Mouse (Mus musculus) urinary bladder, postnatal 14 days (tissue): ENCODE results near the gene Gm14226.
"Not testable (repeated sequence)": the region's sequence is repeated elsewhere in the genome, so short reads cannot be mapped to it uniquely, and the experiment has no call there.

Experiments used
- DNase-seq: peaks from one replicate; pipeline ENCODE4 v3.0.0; 2021; ENCODE audit warnings: low spot score

Gm14226 gene

DNA sequence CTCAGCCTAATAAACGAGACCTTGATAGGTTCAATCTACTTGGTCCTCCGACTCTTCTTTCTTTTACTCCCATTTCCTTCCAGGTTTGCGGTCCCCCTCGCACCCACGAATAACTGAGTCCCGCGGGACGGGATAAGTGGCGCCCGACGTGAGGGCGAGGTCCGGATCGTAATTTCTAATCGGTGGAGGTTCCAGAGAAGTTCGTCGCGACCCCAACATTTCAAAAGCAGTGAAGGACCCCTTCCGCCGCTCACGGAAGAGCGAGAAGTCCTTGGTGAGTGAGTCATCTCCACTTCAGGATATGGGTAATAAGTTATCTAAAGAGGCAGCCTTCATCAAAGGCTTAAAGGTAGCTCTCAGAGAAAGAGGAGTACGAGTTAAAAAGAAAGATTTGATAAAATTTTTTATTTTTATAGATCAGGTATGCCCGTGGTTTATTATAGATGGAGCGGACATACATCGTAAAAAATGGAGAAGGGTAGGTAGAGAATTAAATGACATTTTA, at the start of gene Gm14226:
Gene Gm14226, plus strand, starts transcription at position 16 of the 505 bp plus-strand sequence.
- not testable (repeated sequence) for DNase-seq

DNA sequence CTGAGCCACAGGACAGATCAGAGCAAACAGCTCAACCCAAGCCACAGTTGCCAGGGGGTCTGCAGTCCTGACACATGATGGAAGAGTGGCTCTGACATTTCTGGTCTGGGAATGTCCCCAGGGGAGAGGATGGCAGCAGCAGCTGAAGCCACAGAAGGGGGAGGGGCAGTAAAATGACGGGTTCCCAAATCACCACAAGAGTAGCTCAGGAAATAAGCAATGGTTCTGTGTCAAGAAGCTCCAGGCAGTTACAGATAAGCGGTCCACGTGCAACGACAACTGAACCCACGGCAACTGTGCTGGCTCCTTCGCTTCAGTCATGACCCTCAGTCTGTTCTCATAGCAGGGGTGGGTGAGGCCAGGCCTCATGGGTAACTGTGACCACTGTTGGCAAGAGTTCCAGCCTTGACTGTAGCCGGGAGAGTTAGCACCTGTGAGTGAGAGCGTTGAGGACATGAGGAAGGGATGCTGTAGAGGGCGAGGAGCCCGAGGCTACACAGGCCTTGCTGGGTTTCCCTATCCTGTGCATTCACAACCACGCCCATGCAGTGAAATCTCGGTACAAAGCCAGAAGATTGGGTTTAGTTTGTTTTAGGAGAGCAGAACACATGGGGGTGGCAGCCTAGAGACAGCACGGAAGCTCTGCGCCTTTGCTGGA, 48.2 kb upstream of the Gm14226 start:
- DNase-seq = not testable (repeated sequence)

DNA sequence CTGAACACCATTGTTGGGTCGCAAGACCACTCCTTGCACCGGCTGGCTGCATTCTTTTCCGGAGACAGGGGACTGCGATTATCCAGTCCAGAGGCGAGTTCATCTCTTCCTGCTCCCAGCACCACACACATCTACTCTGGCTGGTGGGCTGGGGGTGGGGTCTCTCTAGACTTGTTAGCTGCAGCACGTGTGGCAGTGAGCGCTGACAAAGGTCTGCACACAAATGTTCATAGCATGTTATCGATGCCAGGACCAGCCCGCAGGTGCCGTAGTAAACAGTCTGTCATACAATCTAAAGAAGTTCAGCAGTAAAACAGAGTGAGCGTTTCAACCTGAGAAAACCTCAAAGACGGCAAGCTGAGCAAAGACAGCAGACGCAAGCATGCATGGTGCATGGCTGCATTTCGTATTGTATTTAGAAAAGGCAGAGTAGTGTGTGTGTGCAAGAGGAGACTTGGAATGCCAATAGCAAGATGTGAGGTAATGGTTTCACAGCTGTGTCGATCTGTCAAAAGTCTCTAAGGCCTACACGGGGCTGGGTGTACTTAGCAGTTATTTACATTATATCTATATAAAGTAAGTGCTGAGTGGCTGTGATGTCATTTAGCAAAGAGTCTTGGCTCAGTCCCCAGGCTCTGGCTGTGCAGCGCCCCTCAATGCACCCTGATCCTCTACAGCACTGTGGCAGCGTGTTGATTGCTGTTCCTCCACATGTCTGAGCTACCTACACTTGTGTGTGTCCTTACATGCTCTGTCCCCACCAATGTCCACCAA, 46.0 kb upstream of the Gm14226 start:
- no peak for DNase-seq

DNA sequence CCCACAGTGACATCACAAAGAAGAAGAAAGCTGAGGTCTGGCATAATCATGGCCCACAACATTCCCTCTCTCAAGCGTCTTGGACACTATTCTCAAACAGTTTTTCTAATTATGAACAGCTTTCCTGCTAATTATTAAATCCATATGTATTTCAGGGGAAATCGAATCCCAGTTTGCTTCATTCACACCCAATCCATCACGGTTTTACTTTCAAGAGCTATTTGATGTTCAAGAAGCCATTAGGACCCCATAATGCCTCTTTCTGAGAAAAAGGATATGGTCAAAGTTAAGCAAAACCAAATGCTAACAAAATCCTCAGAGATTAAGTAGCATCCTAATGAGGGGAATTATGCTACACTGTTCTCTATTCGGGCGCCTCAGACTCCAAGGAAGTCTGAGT, 45.1 kb upstream of the Gm14226 start:
- DNase-seq = no peak

DNA sequence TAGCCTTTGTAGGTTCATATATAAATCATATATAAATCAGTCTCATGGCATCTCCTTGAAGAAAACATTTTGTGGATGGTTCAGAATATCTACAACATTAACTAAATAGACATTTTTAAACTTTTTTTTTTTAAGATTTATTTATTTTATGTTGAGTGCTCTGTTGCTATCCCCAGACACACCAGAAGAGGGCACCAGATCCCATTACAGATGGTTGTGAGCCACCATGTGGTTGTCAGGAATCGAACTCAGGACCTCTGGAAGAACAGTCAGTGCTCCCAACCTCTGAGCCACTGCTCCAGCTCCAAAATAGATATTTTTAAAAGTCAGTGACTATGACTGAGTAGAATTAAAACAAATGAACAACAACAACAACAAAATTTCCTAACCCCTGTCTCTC, 31.5 kb upstream of the Gm14226 start:
- no peak for DNase-seq

DNA sequence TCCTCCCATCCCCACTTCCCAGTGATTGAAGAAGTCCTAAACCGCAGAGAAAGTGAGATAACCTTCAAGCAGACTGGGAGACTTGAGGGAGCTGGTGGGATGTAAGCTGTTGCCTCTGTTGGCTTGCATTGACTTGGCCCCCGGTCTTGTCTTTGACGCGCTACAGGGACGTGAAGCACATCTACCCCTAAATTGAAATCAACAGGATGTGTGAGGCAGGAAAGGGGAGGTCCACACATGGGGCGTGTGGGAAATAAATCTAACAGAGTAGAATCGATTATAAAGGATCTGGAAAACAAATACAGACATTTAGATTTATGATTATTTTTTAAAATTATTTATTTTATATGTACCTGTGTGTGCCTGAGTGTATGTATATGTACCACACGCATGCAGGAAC, 26.7 kb upstream of the Gm14226 start:
- DNase-seq = no peak

DNA sequence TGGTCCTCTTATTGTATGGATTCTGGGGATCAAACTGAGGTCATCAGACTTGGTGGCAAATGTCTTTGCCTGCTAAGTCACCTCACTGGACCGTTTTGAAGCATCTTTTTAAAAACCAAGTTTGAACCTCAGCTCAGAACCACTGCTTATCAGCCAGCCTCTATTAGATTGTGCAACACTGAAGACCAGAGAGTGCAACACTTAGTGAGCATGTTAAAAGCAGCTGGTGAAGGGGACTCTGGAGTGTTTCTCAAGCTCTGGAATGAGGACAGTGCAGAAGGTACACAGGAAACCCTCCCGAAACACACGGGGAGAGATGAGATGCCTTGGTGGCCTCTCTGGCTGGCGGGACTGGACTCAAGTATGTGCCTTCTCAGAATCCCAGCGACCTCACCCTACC, 26.0 kb upstream of the Gm14226 start:
- no peak for DNase-seq

DNA sequence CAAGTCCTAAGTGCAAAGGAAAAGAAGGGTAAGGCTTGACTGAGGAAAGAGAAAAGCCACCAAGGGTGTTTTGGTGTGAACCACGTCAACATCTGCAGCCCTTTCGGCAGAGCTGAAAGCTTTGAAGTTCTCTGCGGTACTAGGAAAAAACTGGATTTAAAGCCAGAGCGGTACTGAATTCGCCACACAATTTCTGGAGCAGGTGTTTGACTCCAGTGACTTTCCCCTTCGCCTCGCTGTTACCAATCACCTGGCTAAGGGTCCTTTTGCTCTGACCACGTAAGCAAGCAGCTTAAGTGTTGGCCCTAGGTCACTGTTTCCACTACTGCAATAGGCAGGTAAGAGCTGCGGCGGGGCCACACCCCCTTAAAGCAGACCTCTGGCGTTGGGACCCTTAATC, 12.6 kb upstream of the Gm14226 start:
- DNase-seq = no peak

DNA sequence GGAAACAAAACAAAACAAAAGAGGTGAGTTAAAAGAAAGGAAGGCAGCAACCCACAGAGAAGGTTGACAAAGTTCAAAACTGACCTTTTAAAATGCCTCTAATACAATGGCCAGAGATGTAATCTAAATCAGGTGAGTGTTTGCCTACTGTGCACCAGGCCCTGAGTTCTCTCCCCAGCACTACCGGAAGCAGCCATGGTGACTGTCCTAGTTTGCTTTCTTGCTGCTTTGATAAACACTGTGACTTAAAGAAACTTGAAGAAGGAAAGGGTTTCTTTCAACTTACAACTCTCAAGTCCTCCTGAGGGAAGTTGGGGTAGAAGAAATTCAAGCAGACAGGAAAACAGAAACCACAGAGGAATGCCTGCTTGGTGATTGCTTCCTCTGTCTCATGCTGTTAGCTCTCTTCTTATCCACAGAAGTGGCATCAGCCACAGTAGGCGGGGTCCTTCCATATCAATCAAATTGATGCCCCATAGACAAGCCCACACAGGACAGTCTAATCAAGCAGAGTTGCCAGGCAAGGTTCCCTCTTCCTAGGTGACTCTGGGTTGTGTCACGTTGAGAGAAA, 6.9 kb upstream of the Gm14226 start:
- DNase-seq = no peak

DNA sequence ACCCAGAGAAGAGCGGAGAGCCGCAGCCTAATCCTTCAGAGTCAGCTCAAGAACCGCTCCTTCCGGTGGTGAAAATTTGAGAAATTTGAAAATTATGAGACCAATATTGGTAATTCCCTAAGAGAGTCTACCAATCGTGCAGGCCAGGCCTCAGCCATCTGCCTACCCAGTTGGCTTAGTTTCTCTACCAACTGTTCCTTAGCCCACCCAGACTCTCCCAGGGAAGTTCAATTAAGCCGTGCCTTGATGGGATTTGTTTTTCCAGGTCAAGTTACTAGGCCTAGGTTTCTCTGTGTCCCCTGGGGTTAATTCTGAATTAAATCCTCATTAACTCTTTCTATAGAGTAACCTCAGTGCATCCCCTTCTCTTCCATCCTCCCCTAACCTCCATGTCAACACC, 5.1 kb upstream of the Gm14226 start:
- DNase-seq = no peak

DNA sequence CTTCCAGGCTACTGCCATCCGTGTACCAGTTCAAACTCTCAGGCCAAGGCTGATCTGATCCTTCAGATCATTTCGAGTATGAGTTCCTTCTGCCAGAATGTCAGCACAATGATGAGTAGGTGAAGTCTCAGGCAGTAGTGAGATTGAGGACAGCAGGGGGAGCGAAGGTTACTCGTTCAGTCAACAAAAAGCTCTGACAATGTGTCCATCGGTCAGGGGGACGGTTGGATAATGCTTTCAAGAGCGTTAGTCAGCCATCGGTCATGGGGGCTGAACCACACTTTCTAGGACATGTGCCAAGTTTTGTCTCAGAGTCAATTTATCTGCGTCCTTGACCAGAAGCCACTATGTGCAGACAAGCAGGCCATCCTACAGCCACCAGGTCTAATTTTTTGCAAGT, 1.3 kb upstream of the Gm14226 start:
- DNase-seq = not testable (repeated sequence)

DNA sequence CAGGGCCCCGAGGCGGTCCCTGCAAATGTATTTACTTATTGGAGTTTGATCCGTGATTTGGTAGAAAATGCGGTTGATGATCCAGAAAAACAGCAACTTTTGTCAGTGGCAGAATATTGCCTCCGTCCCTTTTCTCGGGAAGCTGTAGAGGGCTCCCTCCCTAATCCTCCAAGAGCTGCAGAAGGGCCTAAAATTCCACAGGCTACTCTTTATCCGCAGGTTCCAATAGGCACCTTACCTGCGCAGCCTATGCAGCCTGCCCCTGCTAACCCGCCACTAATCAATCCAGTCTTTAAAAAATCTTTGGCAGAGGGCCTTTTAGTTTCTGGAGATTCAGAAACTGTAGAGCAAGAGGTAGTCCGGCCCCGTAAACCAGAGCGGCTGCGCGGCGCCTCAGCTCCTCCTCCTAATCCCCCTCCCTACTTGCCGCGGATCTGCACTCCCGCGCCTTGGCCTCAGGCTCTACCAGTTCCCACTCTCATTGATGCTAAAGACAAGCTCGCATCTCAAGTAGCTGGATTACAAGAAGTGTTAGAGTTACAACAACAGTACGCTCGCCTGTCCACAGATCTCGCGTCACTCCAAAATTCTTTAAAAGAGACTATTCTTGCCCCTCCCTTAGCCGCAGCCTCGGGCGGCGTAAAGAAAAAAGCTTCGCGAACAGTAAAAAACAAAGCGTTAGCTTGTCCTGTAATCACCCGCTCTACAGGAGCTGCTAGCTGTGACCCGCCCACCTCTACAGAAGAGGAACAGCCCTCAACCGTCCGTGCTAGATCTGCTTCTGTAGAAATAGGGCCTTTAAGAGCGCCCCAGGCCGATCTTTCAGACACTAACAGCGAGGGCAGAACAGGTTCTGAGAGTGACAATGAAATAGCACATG, 936 bp downstream of the Gm14226 start:
- DNase-seq = peak; percentile 71

DNA sequence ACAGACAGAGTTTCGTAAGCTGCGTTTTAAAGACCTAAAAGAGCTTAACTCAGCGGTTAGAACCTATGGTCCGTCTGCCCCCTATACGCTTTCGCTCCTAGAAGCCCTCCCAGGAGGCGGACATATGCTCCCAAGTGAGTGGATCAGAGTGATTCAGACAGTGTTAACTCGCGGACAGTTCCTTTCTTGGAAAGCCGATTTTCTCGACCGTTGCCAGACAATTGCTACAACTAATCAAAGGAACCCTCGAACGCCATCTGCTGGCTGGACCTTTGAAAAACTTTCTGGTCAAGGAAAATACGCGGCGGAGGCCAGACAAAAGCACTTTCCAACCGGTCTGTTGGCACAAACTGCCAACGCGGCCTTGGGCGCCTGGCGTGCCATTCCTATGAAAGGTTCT, 1.6 kb downstream of the Gm14226 start:
- DNase-seq = peak; percentile 94

DNA sequence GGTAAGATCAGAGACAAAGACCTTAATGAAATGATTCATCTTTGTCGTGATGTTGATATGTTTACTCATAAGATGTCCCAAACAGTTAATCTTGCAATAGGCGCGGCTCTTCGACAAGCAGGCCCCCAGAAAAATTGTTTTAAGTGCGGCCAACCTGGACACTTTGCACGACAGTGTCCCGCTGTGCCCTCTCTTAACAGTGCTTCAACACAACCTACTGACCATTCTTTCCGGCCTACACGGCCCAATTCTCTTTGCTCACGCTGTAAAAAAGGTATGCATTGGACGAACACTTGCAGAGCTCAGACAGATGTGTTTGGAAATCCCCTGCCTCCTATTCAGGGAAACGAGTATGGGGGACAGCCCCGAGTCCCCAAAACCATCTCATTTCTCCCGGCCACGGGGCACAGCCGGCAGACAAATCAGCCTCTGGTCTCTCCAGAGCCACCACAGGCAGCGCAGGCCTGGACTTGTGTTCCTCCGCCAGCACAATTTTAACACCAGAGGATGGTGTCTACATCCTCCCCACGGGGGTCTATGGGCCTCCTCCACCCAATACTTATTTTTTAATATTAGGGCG, 2.3 kb downstream of the Gm14226 start:
- DNase-seq = not testable (repeated sequence)

DNA sequence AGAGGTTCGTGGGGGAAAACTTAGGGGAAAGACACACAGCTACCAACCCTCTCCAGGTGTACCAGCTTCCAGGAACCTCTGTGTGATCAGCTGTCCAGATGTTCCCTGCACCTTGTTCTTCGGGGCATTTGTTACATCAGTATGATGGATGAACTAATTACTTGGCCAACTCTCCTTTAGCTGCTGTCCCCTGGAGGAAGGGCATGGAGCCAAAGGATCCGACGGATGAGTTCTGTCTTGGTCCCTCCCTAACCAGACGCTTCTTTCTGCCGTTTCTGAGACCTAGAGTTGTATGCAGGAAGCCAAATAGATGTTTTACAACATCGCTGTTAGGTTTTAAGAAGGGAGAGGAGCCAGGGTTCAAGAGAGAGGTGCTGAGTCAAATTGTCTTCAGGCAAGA, 12.8 kb downstream of the Gm14226 start:
- DNase-seq = no peak

DNA sequence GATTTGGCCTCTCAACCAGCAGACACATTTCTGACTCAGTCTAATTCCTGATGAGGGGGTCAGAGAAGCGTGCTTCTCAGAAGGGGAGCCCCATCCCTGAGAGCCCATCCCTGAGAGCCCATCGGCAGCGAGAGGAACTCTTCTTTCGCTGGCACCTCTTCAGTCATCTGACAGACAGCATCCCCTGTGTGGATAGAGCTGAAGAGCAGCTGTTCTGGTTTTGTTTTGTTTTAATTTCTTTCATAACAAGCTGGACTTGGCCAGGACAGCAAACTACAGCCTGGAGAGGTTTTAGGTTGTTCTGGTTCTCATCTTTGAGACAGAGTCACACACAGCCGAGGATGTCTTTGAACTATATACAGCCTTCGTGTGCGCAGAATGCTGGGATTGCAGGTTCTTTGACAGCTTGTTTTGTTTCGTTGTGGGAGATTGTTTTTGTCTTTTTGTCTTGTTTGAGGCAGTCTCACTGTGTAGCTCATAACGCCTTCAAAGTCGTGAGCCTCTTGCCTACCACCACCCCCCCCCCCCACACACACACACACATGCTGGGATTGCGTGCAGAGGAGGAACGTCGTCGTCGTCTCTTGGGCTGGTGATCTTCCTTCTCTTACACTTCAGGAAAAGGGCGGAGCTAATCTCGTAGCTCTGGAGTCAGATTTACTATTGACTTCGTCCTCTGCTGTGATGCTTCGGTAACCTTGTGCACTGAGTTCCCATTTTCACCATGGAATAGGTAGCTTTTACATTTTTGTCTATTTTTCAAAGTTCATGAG, 15.1 kb downstream of the Gm14226 start:
- DNase-seq = no peak

DNA sequence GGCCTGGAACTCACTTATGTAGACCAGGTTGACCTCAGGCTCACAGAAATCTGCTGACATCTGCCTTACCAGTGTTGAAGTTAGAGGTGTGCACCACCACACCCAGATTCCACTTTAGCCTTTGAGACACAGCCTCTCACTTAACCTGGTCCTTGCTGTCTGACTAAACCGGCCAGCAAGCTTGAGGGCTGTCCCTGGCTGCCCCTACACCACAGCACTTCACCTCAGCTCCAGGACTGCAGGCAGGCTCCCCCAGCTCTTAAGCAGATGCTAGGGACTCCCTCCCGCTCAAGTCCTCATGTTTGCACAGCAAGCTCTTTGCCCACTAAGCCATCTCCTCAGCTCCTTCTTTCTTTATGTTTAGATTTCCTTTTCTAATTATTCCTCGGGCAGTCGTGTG, 21.9 kb downstream of the Gm14226 start:
- DNase-seq = no peak

DNA sequence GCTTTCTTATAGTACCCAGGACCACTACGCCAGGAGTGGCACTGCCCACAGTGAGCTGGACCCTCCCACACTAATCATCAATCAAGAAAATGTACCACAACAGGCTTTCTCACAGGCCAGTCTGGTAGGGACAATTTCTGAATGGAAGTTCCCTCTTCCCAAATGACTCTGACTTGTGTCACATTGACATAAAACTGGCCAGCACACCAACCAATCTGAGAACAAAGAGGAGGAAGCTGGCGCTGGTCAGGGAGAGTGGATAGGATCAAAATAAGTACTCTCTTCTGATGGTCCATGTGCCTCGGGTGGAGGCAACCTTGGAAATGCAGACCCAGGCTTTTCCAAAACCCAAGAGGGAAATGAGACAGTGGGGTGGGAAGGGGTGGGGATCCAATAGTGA, 26.5 kb downstream of the Gm14226 start:
- DNase-seq = no peak

DNA sequence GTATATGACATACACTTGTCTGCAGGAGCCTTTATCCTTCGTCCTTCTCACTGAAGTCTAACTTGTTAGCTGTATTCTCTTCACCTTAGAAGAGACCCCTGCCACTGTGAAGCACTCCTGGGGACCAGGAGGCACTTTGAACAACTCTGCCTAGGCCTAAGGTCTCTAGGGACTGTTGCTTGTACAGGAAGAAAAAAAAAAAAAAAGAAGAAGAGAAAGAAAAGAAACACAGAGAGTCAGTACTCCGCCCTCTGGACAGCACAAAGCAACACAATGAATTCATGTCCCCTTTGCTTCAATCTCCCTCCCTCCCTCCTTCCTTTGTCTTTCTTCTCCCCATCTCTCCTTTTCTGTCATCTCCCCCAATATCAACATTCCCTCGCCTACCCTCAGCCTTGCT, 27.0 kb downstream of the Gm14226 start:
- no peak for DNase-seq

DNA sequence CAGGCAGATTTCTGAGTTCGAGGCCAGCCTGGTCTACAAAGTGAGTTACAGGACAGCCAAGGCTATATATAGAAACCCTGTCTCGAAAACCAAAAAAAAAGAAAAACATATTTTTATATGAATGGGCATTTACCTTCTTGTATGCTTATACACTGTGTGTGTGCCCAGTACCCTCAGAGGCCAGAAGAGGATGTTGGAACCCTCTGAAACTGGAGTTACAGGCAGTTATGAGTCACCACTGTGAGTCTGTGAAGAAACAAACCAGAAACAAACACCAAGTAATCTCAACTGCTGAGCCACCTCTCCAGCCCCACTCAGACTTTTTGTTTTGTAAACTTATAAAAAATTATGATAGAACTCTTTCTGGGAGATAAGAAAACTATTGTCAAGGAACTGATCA, 28.7 kb downstream of the Gm14226 start:
- DNase-seq = no peak
